Mouse (Mus musculus) thymus, adult 2 months (tissue): ENCODE results near the gene Ssh2.

Source experiments
- CTCF ChIP-seq: fragments of 200-500 bp; IDR thresholded peaks from 2 replicates; pipeline ENCODE4 v1.5.1; 2012; ENCODE audit warnings: mild to moderate bottlenecking, control low read depth, low read length, moderate library complexity, borderline replicate concordance; ENCODE audit not compliant: control insufficient read depth, poor library complexity, insufficient read depth; ENCODE audit errors: extremely low read depth
- POLR2A ChIP-seq: fragments of 200-500 bp; IDR thresholded peaks from 2 replicates; pipeline ENCODE4 v1.6.1; 2012; ENCODE audit warnings: mild to moderate bottlenecking, low read length, control low read depth, moderate library complexity; ENCODE audit not compliant: control insufficient read depth, poor library complexity, insufficient read depth; ENCODE audit errors: extremely low read depth

DNA sequence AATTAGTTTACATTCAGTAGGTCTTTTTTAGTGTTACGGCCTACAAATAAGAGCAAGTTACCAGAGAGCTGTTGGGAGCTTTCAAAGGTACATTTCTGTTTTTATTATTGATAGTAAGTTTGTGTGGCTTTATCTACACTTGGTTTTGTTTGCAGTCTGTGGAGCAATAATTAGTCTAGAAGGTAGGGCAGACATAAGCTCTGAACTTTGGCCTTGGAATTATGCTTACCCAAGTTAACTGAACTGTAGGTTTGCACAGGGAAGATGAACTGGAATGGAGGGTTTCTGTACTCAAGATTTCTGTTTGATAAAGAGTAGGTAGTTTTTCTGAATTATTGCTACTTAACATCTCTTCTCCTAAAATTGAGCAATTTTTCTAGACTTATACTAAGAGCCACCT lies 141.8 kb downstream of the Ssh2 start:
- TF ChIP-seq POLR2A (no peak), CTCF (no peak)
